Mouse (Mus musculus) thymus, adult 2 months (tissue): ENCODE measurements around the gene Shroom4.

Experiments
- CTCF ChIP-seq: fragments of 200-500 bp; IDR thresholded peaks from 2 replicates; pipeline ENCODE4 v1.5.1; 2012; ENCODE audit warnings: mild to moderate bottlenecking, control low read depth, low read length, moderate library complexity, borderline replicate concordance; ENCODE audit not compliant: control insufficient read depth, poor library complexity, insufficient read depth; ENCODE audit errors: extremely low read depth
- POLR2A ChIP-seq: fragments of 200-500 bp; IDR thresholded peaks from 2 replicates; pipeline ENCODE4 v1.6.1; 2012; ENCODE audit warnings: mild to moderate bottlenecking, low read length, control low read depth, moderate library complexity; ENCODE audit not compliant: control insufficient read depth, poor library complexity, insufficient read depth; ENCODE audit errors: extremely low read depth

DNA sequence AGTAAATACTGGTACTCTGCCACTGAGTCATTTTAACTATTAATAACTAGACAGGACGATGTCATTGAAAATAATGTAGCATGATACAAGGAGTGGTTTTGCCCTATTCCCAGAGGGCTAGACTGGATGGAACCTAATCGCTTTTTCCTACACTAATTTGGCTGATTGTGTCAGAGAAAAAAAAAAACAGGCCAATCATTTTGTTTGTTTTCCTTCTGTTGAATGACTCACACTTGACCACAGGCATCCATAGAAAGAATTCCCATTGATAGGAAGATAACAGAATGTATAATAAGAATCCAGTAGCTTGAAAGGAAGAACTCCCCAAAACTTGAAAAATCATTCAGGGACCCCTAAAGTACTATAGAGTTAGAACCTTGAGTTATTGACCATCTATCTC, 137.0 kb downstream of the Shroom4 start:
- no peak for TF ChIP-seq CTCF
- no peak for TF ChIP-seq POLR2A
